Mouse (Mus musculus) C2C12 (cell line): ENCODE results near the gene Nes. TPM values are rescaled to one million over a fixed set of nuclear protein-coding genes. Genes with fewer than 3 reads are reported as not detected.
A peak's percentile ranks its signal among the peaks of the same experiment; 100 is the strongest.

Experiments used
- H3K27me3 ChIP-seq: one replicate; pipeline ENCODE4 v1.6.1; 2011; ENCODE audit not compliant: control insufficient read depth, insufficient read depth, insufficient read length
- H3K36me3 ChIP-seq: one replicate; pipeline ENCODE4 v1.6.1; 2011; ENCODE audit not compliant: control insufficient read depth, insufficient read depth
- H3K4me3 ChIP-seq: one replicate; pipeline ENCODE4 v1.5.1; 2011; ENCODE audit warnings: mild to moderate bottlenecking, control low read depth; ENCODE audit not compliant: poor library complexity, insufficient read depth, severe bottlenecking
- H3K79me2 ChIP-seq: one replicate; pipeline ENCODE4 v1.6.1; 2011; ENCODE audit not compliant: control insufficient read depth, insufficient read depth
- H3K79me3 ChIP-seq: one replicate; pipeline ENCODE4 v1.6.1; 2011; ENCODE audit warnings: low read depth, control low read depth
- H3ac ChIP-seq: one replicate; pipeline ENCODE3; 2011; ENCODE audit warnings: low read depth; ENCODE audit not compliant: control insufficient read depth, insufficient read length
- CEBPB ChIP-seq: IDR thresholded peaks from one replicate; pipeline ENCODE4 v1.6.1; 2011; ENCODE audit warnings: low read depth, mild to moderate bottlenecking, control low read depth, moderate library complexity
- CTCF ChIP-seq: IDR thresholded peaks from one replicate; pipeline ENCODE4 v1.5.1; 2011; ENCODE audit not compliant: control insufficient read depth, insufficient read depth, insufficient read length
- FOSL1 ChIP-seq: IDR thresholded peaks from one replicate; pipeline ENCODE4 v1.8.0; 2011; ENCODE audit warnings: mild to moderate bottlenecking, low read length; ENCODE audit not compliant: poor library complexity, insufficient read depth, severe bottlenecking
- MAX ChIP-seq: IDR thresholded peaks from one replicate; pipeline ENCODE4 v1.6.1; 2011; ENCODE audit warnings: mild to moderate bottlenecking, control low read depth
- MYOD1 ChIP-seq: IDR thresholded peaks from one replicate; pipeline ENCODE4 v1.6.1; 2011; ENCODE audit warnings: low read depth; ENCODE audit not compliant: control insufficient read depth, insufficient read length
- MYOG ChIP-seq: IDR thresholded peaks from one replicate; pipeline ENCODE4 v1.6.1; 2011; ENCODE audit not compliant: control insufficient read depth, insufficient read length; ENCODE audit errors: extremely low read depth
- USF1 ChIP-seq: IDR thresholded peaks from one replicate; pipeline ENCODE4 v1.6.1; 2011; ENCODE audit warnings: low read depth, mild to moderate bottlenecking, control low read depth, moderate library complexity
- long read RNA-seq, 2 experiments: library from polyadenylated mRNA; unstranded; transcript quantifications; one replicate each; pipeline ENCODE4 v2.0.0; 2019 to 2020
- polyA plus RNA-seq: library from polyadenylated mRNA; unstranded; fragments of >200 nt; fragmentation: generic; extraction: Trizol; gene quantifications from one replicate; pipeline ENCODE4 v1.2.1, GENCODE M21; 2012; ENCODE audit warnings: missing spikeins

Nes gene
- 158 TPM for polyA plus RNA-seq
- long read RNA-seq, experiment 1, full-length matches to known transcripts: 65 of 206 reads
- long read RNA-seq, experiment 1, partial matches to known transcripts: 10 of 206 reads
- long read RNA-seq, experiment 1, other reads (novel, unspliced or antisense): 131 of 206 reads
- long read RNA-seq, experiment 2, full-length matches to known transcripts: 988 of 1,102 reads
- long read RNA-seq, experiment 2, partial matches to known transcripts: 105 of 1,102 reads
- long read RNA-seq, experiment 2, other reads (novel, unspliced or antisense): 9 of 1,102 reads

DNA sequence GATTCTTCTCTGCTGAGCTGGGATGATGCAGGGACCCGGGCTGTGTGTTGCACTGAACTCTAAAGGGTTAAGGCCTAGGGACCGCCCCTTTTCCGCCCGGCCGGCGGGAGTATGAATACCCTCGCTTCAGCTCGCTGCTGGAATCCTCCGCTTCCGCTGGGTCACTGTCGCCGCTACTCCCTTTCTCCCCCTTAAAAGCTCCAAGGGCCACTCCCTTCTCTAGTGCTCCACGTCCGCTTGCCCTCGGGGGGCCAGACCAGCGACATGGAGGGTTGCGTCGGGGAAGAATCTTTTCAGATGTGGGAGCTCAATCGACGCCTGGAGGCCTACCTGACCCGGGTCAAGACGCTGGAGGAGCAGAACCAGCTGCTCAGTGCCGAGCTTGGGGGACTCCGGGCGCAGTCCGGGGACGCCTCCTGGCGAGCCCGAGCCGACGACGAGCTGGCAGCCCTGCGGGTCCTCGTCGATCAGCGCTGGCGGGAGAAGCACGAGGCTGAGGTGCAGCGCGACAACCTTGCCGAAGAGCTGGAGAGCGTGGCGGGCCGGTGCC is at the start of gene Nes:
TSS of gene Nes (plus strand) at position 140 of the 550 bp plus-strand sequence.
- no peak for TF ChIP-seq USF1
- peak; percentile 44 for TF ChIP-seq MAX
- Histone ChIP-seq H3K4me3 (peak within 1 kb of the TSS; percentile 72), H3K36me3 (peaks cover 30% of the 10 kb centered on the region), H3ac (peak within 1 kb of the TSS; percentile 85), H3K79me3 (peaks cover 45% of the 10 kb centered on the region), H3K27me3 (no peaks in the 10 kb centered on the region), H3K79me2 (peaks cover 51% of the 10 kb centered on the region)

DNA sequence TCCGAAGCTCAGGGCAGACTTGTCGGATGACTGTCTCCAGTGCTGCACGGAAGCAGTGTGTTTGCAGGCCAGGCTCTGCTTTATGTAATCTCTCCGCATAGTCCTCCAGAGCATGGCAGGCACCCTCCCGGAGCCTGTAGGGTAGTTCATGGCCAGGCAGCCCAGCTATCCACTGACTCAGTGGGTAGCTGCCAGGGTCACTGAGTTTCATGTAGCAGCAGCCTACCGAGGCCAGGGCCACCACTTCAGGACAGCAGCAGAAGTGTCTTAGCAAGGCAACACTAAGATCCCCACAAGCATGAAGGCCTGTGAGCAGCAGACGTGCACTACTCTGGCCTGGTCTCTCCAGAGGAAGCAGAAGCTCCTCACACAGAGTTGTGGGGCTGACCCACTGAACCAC is 45.9 kb upstream of the Nes start:
- no peaks in the 10 kb centered on the region for H3K27me3 ChIP-seq

DNA sequence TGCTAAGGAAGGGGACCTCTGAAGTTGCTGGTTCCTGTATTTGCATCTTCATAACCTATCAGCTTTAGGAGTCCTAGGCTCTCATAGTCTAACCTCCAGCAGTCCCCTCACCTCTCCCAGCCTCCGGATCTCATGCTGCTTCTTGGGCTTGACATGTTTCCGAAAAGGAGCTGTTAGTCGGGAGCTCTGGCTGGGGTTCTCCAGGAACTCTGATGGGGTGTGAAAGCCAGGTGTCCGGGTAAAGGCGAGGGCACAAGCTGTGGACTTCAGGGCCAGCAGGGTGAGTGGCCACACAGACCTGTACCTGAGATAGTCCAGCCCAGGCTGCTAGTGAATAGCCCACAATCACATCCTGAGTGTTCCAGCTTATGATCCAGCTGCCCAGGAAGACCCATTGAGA is 43.4 kb upstream of the Nes start:
- H3K4me3 ChIP-seq: no peak overlapping the region
- peaks cover 50% of the 10 kb centered on the region for H3K79me2 ChIP-seq
- no peaks in the 10 kb centered on the region for H3K27me3 ChIP-seq
- H3K36me3 ChIP-seq: peaks cover 66% of the 10 kb centered on the region
- peaks cover 31% of the 10 kb centered on the region for H3K79me3 ChIP-seq
- TF ChIP-seq USF1 (no peak), CEBPB (no peak), CTCF (no peak), FOSL1 (no peak), MYOG (no peak), MYOD1 (no peak), MAX (no peak)
- H3ac ChIP-seq: no peak overlapping the region

More for the DNA sequence above, 45.9 kb upstream of the Nes start:
- peaks cover 40% of the 10 kb centered on the region for H3K79me2 ChIP-seq
- H3K36me3 ChIP-seq: peaks cover 60% of the 10 kb centered on the region
- H3K79me3 ChIP-seq: peaks cover 19% of the 10 kb centered on the region
- H3K4me3 ChIP-seq: no peak overlapping the region
- no peak overlapping the region for H3ac ChIP-seq
- TF ChIP-seq MAX: no peak
- TF ChIP-seq FOSL1: no peak
- no peak for TF ChIP-seq USF1
- TF ChIP-seq CEBPB: no peak
- TF ChIP-seq CTCF: no peak
- TF ChIP-seq MYOD1: no peak
- no peak for TF ChIP-seq MYOG

DNA sequence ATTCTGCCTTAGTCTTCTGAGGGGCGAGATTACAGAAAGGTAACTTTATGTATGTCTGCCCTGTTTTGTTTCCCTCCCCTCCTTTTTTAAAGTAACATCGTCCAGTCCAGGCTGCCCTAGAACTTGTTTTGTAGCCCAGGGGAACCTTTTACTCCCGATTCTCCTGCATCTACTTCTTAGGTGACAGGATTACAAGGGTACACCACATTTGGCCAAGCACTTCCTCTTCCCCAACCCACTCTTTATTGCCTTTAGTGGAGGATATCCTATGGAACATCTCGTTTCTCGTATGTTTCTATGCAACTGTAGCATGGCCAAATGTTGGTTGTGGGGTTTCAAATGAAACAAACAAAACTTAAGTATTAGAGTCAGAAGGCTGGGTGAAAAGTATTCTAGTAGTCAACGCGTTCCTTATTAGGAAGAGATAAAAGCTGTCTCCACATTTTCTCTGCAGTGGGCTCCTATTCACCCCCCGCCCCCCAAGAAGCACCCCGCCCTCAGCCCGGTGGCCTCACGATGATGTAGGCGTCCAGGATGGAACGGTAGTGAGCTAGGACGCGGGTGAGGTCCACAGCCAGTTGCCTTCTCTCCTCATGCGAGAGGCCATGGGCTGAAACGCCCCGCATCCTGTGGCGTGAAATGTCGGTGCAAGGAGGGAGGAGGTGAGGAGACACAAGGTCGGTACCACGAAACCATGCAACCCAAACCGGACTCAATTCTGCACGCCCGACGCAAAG is 41.4 kb upstream of the Nes start:
- Histone ChIP-seq H3K36me3 (peaks cover 67% of the 10 kb centered on the region), H3K79me3 (peaks cover 49% of the 10 kb centered on the region)
- TF ChIP-seq CEBPB (no peak), CTCF (no peak), MYOD1 (no peak), MYOG (no peak), MAX (no peak), USF1 (no peak), FOSL1 (no peak)

DNA sequence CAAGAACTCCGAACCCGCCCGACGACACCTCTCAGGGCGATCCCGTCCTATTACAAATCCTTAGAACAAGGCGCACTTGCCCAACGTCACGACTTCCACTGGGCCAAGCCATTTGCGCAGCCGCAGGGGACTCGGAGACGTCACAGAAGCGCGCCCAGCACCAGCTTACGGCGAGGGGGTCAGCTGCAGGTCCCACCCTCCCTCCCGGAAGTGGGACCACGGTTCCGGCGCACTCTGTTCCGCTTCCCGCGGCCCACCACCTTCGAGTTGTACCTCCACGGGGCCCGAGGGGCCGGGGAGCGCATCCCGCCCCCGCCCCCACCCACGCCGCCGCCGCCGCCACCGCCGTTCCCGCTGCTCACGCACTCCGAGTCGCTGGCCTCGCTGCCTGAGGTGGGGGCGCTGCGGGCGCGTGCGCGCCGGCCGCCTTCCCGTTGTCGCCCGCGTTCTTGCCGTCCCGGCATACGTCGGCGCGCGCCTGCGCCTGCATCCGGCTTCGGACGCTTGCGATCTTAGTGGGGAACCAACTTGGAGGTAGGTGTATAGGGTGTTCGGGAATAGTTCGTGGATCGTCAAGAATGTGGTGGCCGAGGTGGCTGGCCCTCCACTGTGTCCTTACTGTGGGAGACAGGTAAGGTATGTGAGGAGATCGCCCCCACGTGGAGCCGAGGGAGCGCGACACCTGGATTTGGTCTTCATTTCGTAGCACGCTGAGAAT is 40.6 kb upstream of the Nes start, which contains the start of the genes Isg20l2 and Rrnad1:
TSS of gene Isg20l2 (plus strand) at position 237 of the 718 bp plus-strand sequence.
TSS of gene Rrnad1 (minus strand) at position 640 of the 718 bp plus-strand sequence.
- Histone ChIP-seq H3K79me2 (peaks cover 77% of the 10 kb centered on the region), H3K4me3 (peak within 1 kb of the TSS; percentile 75), H3ac (peak within 1 kb of the TSS; percentile 98), H3K36me3 (peaks cover 67% of the 10 kb centered on the region), H3K79me3 (peaks cover 55% of the 10 kb centered on the region), H3K27me3 (no peaks in the 10 kb centered on the region)
- TF ChIP-seq CTCF (peak; percentile 59), MYOD1 (no peak), CEBPB (no peak), USF1 (no peak), MAX (peak; percentile 28), MYOG (no peak)

More for the DNA sequence above, 41.4 kb upstream of the Nes start:
- Histone ChIP-seq H3K79me2 (peaks cover 70% of the 10 kb centered on the region), H3K4me3 (peak overlapping the region; percentile 75), H3K27me3 (no peaks in the 10 kb centered on the region), H3ac (peak overlapping the region; percentile 98)
